Mouse (Mus musculus) liver, postnatal 0 days (tissue): Measurements from ENCODE around the gene Cyp4f16. TPM values are rescaled to one million over a fixed set of nuclear protein-coding genes. Genes with fewer than 3 reads are reported as not detected.
A peak's percentile ranks its signal among the peaks of the same experiment; 100 is the strongest.
"Not testable (repeated sequence)": the region's sequence is repeated elsewhere in the genome, so short reads cannot be mapped to it uniquely, and the experiment has no call there.

Experiments used
- ATAC-seq: fragments of 200-750 bp; cut with Nextera tagmentation; 2 replicates; pipeline ENCODE4 v1.8.0; 2017; ENCODE audit warnings: mild to moderate bottlenecking, moderate library complexity
- DNase-seq: peaks from one replicate; pipeline ENCODE4 v3.0.0-alpha.2; 2016
- H3K27ac ChIP-seq: fragments of 300-500 bp; sonication (generic); 2 replicates; pipeline ENCODE4 v1.5.1; 2014; ENCODE audit warnings: antibody characterized with exemption, moderate library complexity, mild to moderate bottlenecking, low read depth
- H3K27me3 ChIP-seq: fragments of 300-500 bp; sonication (generic); 2 replicates; pipeline ENCODE4 v1.6.1; 2014; ENCODE audit warnings: low read length, control low read depth, mixed read lengths; ENCODE audit not compliant: insufficient read depth
- H3K36me3 ChIP-seq: fragments of 300-500 bp; sonication (generic); replicated peaks from 2 replicates; pipeline ENCODE4 v1.6.1; 2014; ENCODE audit warnings: mild to moderate bottlenecking, control low read depth, low read length, moderate library complexity, mixed read lengths; ENCODE audit not compliant: insufficient read depth
- H3K4me1 ChIP-seq: fragments of 300-500 bp; sonication (generic); 2 replicates; pipeline ENCODE4 v1.6.1; 2014; ENCODE audit warnings: antibody characterized with exemption, mild to moderate bottlenecking, control low read depth; ENCODE audit not compliant: insufficient read depth
- H3K4me2 ChIP-seq: fragments of 300-500 bp; sonication (generic); 2 replicates; pipeline ENCODE4 v1.6.1; 2014; ENCODE audit warnings: low read depth, mild to moderate bottlenecking, low read length, moderate library complexity, mixed read lengths
- H3K4me3 ChIP-seq: fragments of 300-500 bp; sonication (generic); 2 replicates; pipeline ENCODE4 v1.5.1; 2014; ENCODE audit warnings: low read depth, low read length
- H3K9ac ChIP-seq: fragments of 300-500 bp; sonication (generic); replicated peaks from 2 replicates; pipeline ENCODE4 v1.6.1; 2014; ENCODE audit warnings: mild to moderate bottlenecking, moderate library complexity
- H3K9me3 ChIP-seq: fragments of 300-500 bp; sonication (generic); 2 replicates; pipeline ENCODE4 v1.6.1; 2016; ENCODE audit warnings: mild to moderate bottlenecking, control low read depth, low read length, mixed read lengths
- CTCF ChIP-seq: sonication (generic); IDR thresholded peaks from 2 replicates; pipeline ENCODE4 v1.5.1; 2016; ENCODE audit warnings: antibody characterized with exemption, low read depth
- EP300 ChIP-seq: IDR thresholded peaks from 2 replicates; pipeline ENCODE4 v1.6.1; 2016; ENCODE audit warnings: antibody characterized with exemption, low read depth, mild to moderate bottlenecking
- WGBS: fragments of 180-500 bp; shearing (Covaris S2); extraction: QIAGEN DNeasy Blood & Tissue Kit; methylation state at CpG from one replicate; pipeline ENCODE4 v1.1.7; 2014; ENCODE audit not compliant: insufficient replicate concordance; 5-methylcytosine and 5-hydroxymethylcytosine counted together
- polyA plus RNA-seq: library from polyadenylated mRNA; unstranded; fragments of >200 nt; fragmentation: Nextera tagmentation; extraction: Ambion mirVana; gene quantifications from 2 replicates; pipeline ENCODE4 v1.2.1, GENCODE M21; 2015

Gene Cyp4f16
- polyA plus RNA-seq, 1 experiment from 2014 or later: 5.9 TPM

- TF ChIP-seq EP300: no peak
- TF ChIP-seq CTCF: no peak
Observed at GRCm38 (mm10) chr17:32523895-32524294, 12.5 kb upstream of the Cyp4f16 start.

DNA sequence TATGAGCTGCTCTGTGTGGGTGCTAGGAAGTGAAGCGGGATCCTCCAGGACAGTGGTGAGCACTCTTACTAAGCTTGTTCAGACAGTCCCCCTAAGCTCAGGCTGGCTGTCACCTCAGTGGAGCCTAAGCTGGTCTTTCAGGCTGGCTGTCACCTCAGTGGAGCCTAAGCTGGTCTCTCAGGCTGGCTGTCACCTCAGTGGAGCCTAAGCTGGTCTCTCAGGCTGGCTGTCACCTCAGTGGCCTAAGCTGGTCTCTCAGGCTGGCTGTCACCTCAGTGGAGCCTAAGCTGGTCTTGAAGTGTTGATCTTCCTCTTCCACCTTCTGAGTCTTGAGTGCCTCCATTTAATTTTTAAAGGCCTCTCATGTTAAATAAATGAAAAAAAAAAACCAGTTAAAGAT lies 10.0 kb upstream of the Cyp4f16 start:
- not testable (repeated sequence) for H3K9ac ChIP-seq, H3K9me3 ChIP-seq, DNase-seq, H3K36me3 ChIP-seq, H3K4me3 ChIP-seq, H3K4me1 ChIP-seq, H3K27ac ChIP-seq, H3K27me3 ChIP-seq, ATAC-seq, H3K4me2 ChIP-seq
- WGBS: 85% methylated on average over 1 of the region's 1 CpGs

More at GRCm38 (mm10) chr17:32523895-32524294, 12.5 kb upstream of the Cyp4f16 start:
- Histone ChIP-seq H3K27ac (no peak overlapping the region), H3K9ac (no peak overlapping the region), H3K9me3 (no peaks in the 10 kb centered on the region), H3K27me3 (no peaks in the 10 kb centered on the region), H3K4me2 (peak overlapping the region; percentile 44; the same call in 1 of the 2 replicates), H3K4me1 (peaks cover 5% of the 10 kb centered on the region; the same call in 1 of the 2 replicates), H3K4me3 (peak overlapping the region; percentile 15; the same call in 1 of the 2 replicates), H3K36me3 (0 out of 2 replicates have a peak, but pooled peaks cover 6% of the 10 kb centered on the region)
- ATAC-seq (no peak), DNase-seq (peak; percentile 31)
- 60% methylated on average over 11 of the region's 11 CpGs for WGBS

- TF ChIP-seq EP300 (no peak), CTCF (no peak)
- Histone ChIP-seq H3K9ac (no peak overlapping the region; the same call in 1 of the 2 replicates), H3K4me2 (peak overlapping the region; percentile 78), H3K9me3 (no peaks in the 10 kb centered on the region), H3K4me3 (no peak overlapping the region), H3K27me3 (no peaks in the 10 kb centered on the region), H3K36me3 (0 out of 2 replicates have a peak, but pooled peaks cover 3% of the 10 kb centered on the region), H3K27ac (no peak overlapping the region), H3K4me1 (peaks cover 5% of the 10 kb centered on the region; the same call in 1 of the 2 replicates)
- WGBS: 82% methylated on average over 11 of the region's 11 CpGs
- DNase-seq (no peak), ATAC-seq (no peak)
Observed at GRCm38 (mm10) chr17:32527748-32528147, 8.6 kb upstream of the Cyp4f16 start.

DNA sequence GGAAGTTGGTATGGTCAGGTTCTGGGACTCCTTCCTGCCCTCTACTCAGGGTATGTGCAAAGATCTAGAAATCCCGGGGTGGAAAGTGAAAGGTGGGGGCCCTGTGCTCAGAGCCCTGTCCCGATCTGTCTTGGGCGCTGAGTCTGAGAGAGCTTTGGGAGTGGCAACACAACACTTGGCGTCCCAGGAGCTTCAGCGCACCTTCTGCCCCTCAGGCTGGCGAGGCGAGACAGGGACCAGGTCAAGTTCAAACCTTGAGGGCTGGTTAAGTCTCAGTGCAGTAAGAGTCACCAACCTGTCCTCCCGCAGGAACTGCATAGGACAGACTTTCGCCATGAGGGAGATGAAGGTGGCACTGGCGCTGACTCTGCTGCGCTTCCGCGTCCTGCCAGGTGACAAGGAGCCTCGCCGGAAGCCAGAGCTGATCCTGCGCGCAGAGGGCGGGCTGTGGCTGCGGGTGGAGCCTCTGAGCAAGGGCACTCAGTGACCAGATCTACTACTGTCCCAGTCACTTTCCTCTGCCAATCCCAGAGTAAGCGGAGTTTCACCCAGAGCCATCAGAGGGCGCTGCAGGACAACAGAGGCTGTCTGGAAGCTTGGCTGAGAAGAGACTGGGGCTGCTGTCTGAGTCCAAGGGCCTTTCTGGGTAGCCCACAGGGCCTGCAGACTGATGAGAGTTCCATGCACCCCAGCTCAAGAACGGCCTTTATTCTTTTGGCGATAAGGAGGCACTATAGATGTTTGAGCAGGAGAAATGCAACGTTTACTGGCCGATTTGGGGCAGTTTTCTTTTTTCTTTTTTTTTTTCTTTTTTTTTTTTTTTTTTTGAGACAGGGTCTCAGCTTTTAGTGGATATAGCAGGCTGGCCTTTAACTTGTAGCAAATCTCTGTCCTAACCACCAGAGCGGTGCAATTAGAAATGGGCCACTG lies 7.7 kb upstream of the Cyp4f16 start:
- Histone ChIP-seq H3K9ac (peak overlapping the region; percentile 64), H3K4me1 (peaks cover 5% of the 10 kb centered on the region; the same call in 1 of the 2 replicates), H3K9me3 (no peaks in the 10 kb centered on the region), H3K27me3 (no peaks in the 10 kb centered on the region), H3K27ac (peak overlapping the region; percentile 34; the same call in 1 of the 2 replicates), H3K4me3 (peak overlapping the region; percentile 45), H3K36me3 (no peaks in the 10 kb centered on the region), H3K4me2 (peak overlapping the region; percentile 78)
- WGBS: 13% methylated on average over 26 of the region's 26 CpGs
- TF ChIP-seq EP300 (no peak), CTCF (peak; percentile 95)
- peak; percentile 97 for ATAC-seq
- peak; percentile 91 for DNase-seq

GRCm38 (mm10) chr17:32532356-32532755 lies 4.0 kb upstream of the Cyp4f16 start:
- not testable (repeated sequence) for ATAC-seq, H3K9me3 ChIP-seq

DNA sequence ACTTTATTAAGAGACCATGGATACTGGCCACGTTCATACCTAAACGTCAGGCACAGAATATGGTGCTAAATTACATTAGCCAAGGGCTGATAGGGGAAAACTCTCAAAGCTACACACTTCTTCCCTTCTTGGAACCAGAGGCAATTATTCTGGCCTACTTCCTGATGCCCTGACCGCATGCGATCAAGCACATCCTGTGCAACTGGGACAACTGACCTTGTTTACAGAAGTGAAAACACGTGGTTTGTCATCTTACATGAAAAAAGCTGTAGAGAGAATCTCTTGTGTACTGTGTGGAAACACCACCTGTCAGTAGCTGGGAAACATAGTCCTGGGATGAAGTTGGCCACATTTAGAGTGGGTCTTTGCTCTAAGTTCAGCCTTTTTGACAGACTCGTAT lies 2.3 kb upstream of the Cyp4f16 start:
- TF ChIP-seq CTCF (no peak), EP300 (no peak)
- DNase-seq (no peak), ATAC-seq (no peak)
- no peak overlapping the region for H3K4me2 ChIP-seq
- H3K9ac ChIP-seq: no peak overlapping the region
- WGBS: 44% methylated on average over 6 of the region's 6 CpGs
- H3K9me3 ChIP-seq: no peaks in the 10 kb centered on the region
- H3K27ac ChIP-seq: no peak overlapping the region
- H3K27me3 ChIP-seq: no peaks in the 10 kb centered on the region
- peaks cover 4% of the 10 kb centered on the region; the same call in 1 of the 2 replicates for H3K4me1 ChIP-seq
- H3K4me3 ChIP-seq: no peak overlapping the region
- no peaks in the 10 kb centered on the region for H3K36me3 ChIP-seq

More at GRCm38 (mm10) chr17:32532356-32532755, 4.0 kb upstream of the Cyp4f16 start:
- H3K36me3 ChIP-seq, H3K27ac ChIP-seq, H3K4me2 ChIP-seq, H3K4me1 ChIP-seq, DNase-seq, H3K4me3 ChIP-seq, H3K27me3 ChIP-seq, H3K9ac ChIP-seq: not testable (repeated sequence)
- 56% methylated on average over 4 of the region's 4 CpGs for WGBS
